Mouse (Mus musculus) small intestine, adult 2 months (tissue): Measurements from ENCODE around the gene Pik3r6. TPM values are rescaled to one million over a fixed set of nuclear protein-coding genes. Genes with fewer than 3 reads are reported as not detected.

Experiments used
- H3K27ac ChIP-seq: fragments of 200-500 bp; 2 replicates; pipeline ENCODE4 v1.5.1; 2012; ENCODE audit warnings: low read depth, low read length, control low read depth, inconsistent platforms; ENCODE audit not compliant: insufficient read depth
- H3K27me3 ChIP-seq: fragments of 200-500 bp; 2 replicates; pipeline ENCODE4 v1.6.1; 2012; ENCODE audit warnings: mild to moderate bottlenecking, moderate library complexity, low read length, inconsistent platforms; ENCODE audit not compliant: control insufficient read depth, insufficient read depth
- H3K36me3 ChIP-seq: fragments of 200-500 bp; 2 replicates; pipeline ENCODE4 v1.6.1; 2012; ENCODE audit warnings: mild to moderate bottlenecking, low read length, control low read depth, inconsistent platforms; ENCODE audit not compliant: control insufficient read depth, insufficient read depth
- H3K4me1 ChIP-seq: fragments of 200-500 bp; 2 replicates; pipeline ENCODE4 v1.6.1; 2012; ENCODE audit warnings: low read length, inconsistent platforms, mixed read lengths; ENCODE audit not compliant: control insufficient read depth, insufficient read depth, insufficient read length
- H3K4me3 ChIP-seq: fragments of 200-500 bp; 2 replicates; pipeline ENCODE4 v1.5.1; 2012; ENCODE audit warnings: low read depth, mild to moderate bottlenecking, control low read depth, inconsistent platforms, low read length, moderate library complexity
- CTCF ChIP-seq: fragments of 200-500 bp; IDR thresholded peaks from 2 replicates; pipeline ENCODE4 v1.5.1; 2012; ENCODE audit warnings: low read depth, mild to moderate bottlenecking, control low read depth, inconsistent platforms, low read length, moderate library complexity, mixed read lengths; ENCODE audit not compliant: insufficient replicate concordance, insufficient read length; ENCODE audit errors: extremely low read depth
- POLR2A ChIP-seq: fragments of 200-500 bp; IDR thresholded peaks from 2 replicates; pipeline ENCODE4 v1.6.1; 2012; ENCODE audit warnings: low read depth, mild to moderate bottlenecking, control low read depth, inconsistent platforms, low read length, moderate library complexity
- WGBS: fragments of 180-500 bp; shearing (Covaris S2); methylation state at CpG from one replicate; pipeline ENCODE4 v1.1.7; 2018; 5-methylcytosine and 5-hydroxymethylcytosine counted together
- polyA plus RNA-seq: library from polyadenylated mRNA; depleted of rRNA; stranded (reverse); fragments of >200 nt; gene quantifications from 2 replicates; pipeline ENCODE4 v1.2.3, GENCODE M21; 2012; rRNA removed

Gene Pik3r6
- 1.6 and 2.1 TPM in 2 replicates for polyA plus RNA-seq

DNA sequence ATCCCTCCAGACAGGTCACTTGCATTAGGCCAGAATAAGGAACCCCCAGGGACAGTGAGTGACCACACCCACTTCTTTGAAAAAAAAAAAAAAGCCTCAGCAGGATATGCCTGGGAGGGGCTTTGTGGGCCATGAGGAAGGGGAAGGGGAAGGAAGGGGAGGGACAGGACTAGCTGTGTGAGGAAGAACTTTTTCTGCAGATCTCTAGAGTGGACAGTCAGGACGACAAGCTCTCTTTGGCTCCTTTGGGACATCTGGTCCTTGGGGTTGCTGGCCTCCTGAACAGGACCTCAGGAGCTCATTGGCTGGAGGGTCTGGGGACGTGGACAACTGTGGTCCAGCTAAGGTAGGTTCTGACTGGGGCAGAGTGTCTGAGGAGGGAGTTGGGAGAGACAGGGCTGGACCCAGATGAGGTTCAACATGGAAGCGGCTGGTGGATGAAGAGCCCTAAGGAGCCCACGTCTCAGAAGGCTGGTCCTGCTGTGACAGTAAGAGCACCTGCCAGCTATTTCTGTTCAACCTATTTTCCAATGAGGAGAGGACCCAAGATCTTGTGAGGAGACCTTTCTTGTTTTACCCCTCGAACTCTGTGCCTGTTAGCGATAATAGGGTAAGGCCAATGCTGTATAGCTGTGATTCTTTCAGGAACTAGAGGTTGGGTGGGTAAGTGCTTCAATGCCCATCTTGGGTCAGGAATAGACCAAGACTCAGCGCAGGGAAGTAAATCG is at the start of gene Pik3r6:
Pik3r6 (plus strand) TSS at position 118 of the 728 bp plus-strand sequence.
- no peaks in the 10 kb centered on the region for H3K36me3 ChIP-seq
- H3K27ac ChIP-seq = peak within 1 kb of the TSS; percentile 20
- peak within 1 kb of the TSS; percentile 47 for H3K4me3 ChIP-seq
- peaks cover 6% of the 10 kb centered on the region for H3K4me1 ChIP-seq
- TF ChIP-seq POLR2A (no peak), CTCF (no peak)
- 81% methylated on average over 8 of the region's 8 CpGs for WGBS
- H3K27me3 ChIP-seq = no peaks in the 10 kb centered on the region

DNA sequence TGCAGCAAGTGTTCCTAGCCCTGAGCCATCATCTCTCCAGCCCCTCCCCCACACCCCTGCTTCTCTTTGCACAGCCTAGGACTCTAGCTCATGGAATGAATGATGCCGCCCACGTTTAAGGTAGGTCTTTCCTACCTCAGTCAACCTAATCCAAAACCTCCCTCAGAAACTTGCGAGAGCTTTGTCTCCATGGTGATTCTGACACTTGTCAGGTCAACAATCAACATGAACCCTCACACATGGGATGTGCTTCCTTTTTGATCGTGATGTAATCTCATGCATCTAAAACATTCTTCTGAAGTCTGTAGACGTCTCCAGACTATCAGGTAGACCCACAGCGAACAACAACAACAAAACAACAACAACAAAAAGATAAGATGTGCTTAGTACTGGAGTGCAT is 49.5 kb upstream of the Pik3r6 start:
- Histone ChIP-seq H3K4me3 (no peak overlapping the region), H3K27me3 (no peaks in the 10 kb centered on the region), H3K4me1 (peaks cover 3% of the 10 kb centered on the region; the same call in 1 of the 2 replicates), H3K36me3 (no peaks in the 10 kb centered on the region), H3K27ac (no peak overlapping the region; the same call in 1 of the 2 replicates)
- TF ChIP-seq CTCF (no peak), POLR2A (no peak)
- 43% methylated on average over 6 of the region's 6 CpGs for WGBS

DNA sequence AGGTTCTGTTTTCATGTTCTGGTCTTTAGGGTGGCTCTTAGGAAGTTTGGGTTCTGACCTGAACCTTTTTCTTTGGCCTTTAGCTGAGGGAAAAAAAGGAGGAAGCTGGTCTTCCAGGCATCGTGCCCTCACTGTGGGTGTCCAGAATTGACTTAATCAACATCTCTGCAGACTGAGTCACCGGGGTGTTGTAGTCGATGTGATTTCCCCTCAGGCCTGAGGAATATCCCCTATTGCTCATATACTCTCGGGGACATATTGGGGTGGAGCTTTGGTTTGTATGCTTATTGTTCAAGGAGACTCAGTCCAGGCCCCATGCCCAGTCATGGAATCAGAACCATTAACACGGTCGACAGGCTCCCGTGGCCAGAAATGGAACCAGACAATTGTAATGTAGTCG is 44.7 kb upstream of the Pik3r6 start:
- WGBS = 73% methylated on average over 8 of the region's 8 CpGs
- Histone ChIP-seq H3K4me3 (no peak overlapping the region), H3K27ac (no peak overlapping the region), H3K4me1 (no peaks in the 10 kb centered on the region), H3K36me3 (no peaks in the 10 kb centered on the region), H3K27me3 (no peaks in the 10 kb centered on the region)
- TF ChIP-seq CTCF (no peak), POLR2A (no peak)

DNA sequence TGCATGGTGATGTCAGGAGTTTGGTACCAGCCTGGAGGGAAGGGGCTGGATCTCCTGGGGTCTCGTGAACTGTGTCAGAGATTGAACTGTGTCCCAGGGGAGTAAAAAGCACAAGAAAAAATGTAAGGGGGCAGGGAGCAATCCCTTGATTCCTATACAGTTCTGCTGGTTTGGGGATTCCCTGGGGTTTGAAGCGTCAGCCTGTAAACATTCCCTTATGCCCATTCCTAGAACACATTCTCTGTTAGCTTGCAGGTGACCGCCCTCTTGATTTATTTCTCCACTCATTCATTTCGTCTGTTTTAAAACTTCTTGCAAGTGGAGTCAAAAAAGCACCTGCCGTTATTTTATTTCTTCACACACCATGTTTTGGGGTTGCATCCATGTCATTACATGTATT is 43.8 kb upstream of the Pik3r6 start:
- Histone ChIP-seq H3K27me3 (no peaks in the 10 kb centered on the region), H3K27ac (no peak overlapping the region), H3K36me3 (no peaks in the 10 kb centered on the region), H3K4me1 (no peaks in the 10 kb centered on the region), H3K4me3 (no peak overlapping the region)
- WGBS = 71% methylated on average over 5 of the region's 5 CpGs
- TF ChIP-seq CTCF = no peak
- TF ChIP-seq POLR2A = no peak

DNA sequence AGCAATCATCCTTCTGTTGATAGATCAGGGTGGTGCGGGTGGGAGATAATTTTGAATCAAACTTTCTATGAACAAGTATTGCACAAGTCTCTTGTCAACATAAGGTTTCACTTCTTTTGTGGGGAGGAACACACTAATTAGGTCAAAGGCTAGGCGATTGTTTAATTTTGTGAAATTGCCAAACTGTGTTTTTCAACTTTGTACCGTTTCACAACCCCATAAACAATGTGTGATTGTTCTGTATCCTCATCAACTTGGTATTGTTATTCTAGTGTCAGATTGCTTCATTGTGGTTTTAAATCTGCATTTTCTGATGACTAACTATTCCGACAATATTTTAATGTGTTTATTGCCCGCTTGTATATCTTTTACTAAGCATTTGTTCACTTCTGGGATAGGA is 43.3 kb upstream of the Pik3r6 start:
- no peaks in the 10 kb centered on the region for H3K36me3 ChIP-seq
- no peak overlapping the region for H3K27ac ChIP-seq
- TF ChIP-seq POLR2A (no peak), CTCF (no peak)
- H3K4me1 ChIP-seq = no peaks in the 10 kb centered on the region
- H3K27me3 ChIP-seq = no peaks in the 10 kb centered on the region
- H3K4me3 ChIP-seq = no peak overlapping the region
- WGBS = 33% methylated on average over 5 of the region's 5 CpGs

DNA sequence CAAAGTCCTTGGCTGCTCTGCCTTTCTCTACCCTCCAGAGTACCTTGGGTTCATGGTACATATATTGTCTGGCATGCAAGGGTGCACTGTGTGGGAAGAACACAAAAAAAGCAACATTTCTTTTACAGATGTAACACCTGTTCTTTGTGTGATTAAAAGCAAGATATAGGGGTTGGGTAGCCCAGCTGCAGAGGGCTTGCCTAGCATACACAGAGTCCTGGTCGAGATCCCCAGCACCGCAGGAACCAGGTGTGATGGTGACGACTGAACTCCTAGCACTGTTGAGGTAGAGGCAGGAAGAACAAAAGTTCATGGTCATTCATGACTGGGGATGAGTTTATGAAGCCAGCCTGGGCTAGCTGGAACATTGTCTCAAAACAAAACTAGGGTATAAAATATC is 40.1 kb upstream of the Pik3r6 start:
- H3K4me3 ChIP-seq = no peak overlapping the region
- H3K27ac ChIP-seq = no peak overlapping the region
- H3K27me3 ChIP-seq = no peaks in the 10 kb centered on the region
- H3K36me3 ChIP-seq = no peaks in the 10 kb centered on the region
- 62% methylated on average over 3 of the region's 3 CpGs for WGBS
- H3K4me1 ChIP-seq = no peaks in the 10 kb centered on the region
- TF ChIP-seq POLR2A (no peak), CTCF (no peak)

DNA sequence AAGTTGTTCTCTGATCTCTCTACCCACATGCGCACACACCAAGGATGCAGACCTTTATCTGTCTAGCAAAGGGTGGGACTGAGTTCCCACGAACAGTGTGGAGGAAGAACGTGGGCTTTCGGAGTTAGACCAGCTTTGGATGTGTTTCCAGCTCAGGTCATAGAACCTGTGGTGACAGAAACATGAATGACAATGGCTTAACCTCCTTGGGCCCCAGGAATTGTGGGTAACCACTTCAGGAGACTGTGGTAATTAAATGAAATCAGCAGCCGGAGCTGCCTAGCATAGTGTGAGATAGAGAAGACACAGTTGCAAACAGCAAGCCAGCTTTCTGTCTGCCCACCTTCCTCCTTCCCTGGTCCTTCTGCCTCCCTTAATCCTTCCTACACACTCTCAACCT is 38.6 kb upstream of the Pik3r6 start:
- no peaks in the 10 kb centered on the region for H3K36me3 ChIP-seq
- no peaks in the 10 kb centered on the region for H3K4me1 ChIP-seq
- H3K4me3 ChIP-seq = no peak overlapping the region
- WGBS = 70% methylated on average over 5 of the region's 5 CpGs
- TF ChIP-seq CTCF (no peak), POLR2A (no peak)
- H3K27ac ChIP-seq = no peak overlapping the region
- H3K27me3 ChIP-seq = no peaks in the 10 kb centered on the region
